Mouse (Mus musculus) MEL (cell line): ENCODE results near the gene Zfp90. TPM values are rescaled to one million over a fixed set of nuclear protein-coding genes. Genes with fewer than 3 reads are reported as not detected.

Experiments
- DNase-seq: peaks from one replicate; pipeline ENCODE4 v3.0.0; 2011; ENCODE audit warnings: low read depth, low spot score
- H3K27ac ChIP-seq: 2 replicates; pipeline ENCODE4 v1.5.1; 2012; ENCODE audit warnings: low read depth, mild to moderate bottlenecking, control low read depth, low read length, moderate library complexity; ENCODE audit not compliant: control insufficient read depth
- H3K27me3 ChIP-seq, 2 experiments: fragments of 150-350 bp in 1 of 2; sonication (generic) in 1 of 2; 2 replicates each; pipeline ENCODE4 v1.6.1; 2012; ENCODE audit warnings: low read length in 2 of 2, mild to moderate bottlenecking in 2 of 2, improper control_type of control experiment in 1 of 2, moderate library complexity in 1 of 2; ENCODE audit not compliant: insufficient read depth in 2 of 2, control insufficient read depth in 1 of 2
- H3K36me3 ChIP-seq, 2 experiments: 2 replicates each; pipeline ENCODE4 v1.6.1; 2012 to 2014; ENCODE audit warnings: low read length in 2 of 2, improper control_type of control experiment in 1 of 2, inconsistent platforms in 1 of 2, mild to moderate bottlenecking in 1 of 2; ENCODE audit not compliant: insufficient read depth in 2 of 2, control insufficient read depth in 1 of 2
- H3K4me1 ChIP-seq, 2 experiments: fragments of 150-350 bp in 1 of 2; sonication (generic) in 1 of 2; 2 replicates each; pipeline ENCODE4 v1.6.1; 2012; ENCODE audit warnings: low read length in 2 of 2, improper control_type of control experiment in 1 of 2, mild to moderate bottlenecking in 1 of 2; ENCODE audit not compliant: insufficient read depth in 2 of 2, control insufficient read depth in 1 of 2
- H3K4me3 ChIP-seq, 2 experiments: fragments of 150-350 bp in 1 of 2; sonication (generic) in 1 of 2; 2 replicates each; pipeline ENCODE4 v1.5.1; 2012; ENCODE audit warnings: low read depth in 2 of 2, low read length in 2 of 2, mild to moderate bottlenecking in 2 of 2, moderate library complexity in 2 of 2, control low read depth in 1 of 2, improper control_type of control experiment in 1 of 2; ENCODE audit not compliant: control insufficient read depth in 1 of 2, insufficient read depth in 1 of 2
- H3K79me2 ChIP-seq: 2 replicates; pipeline ENCODE4 v1.6.1; 2012; ENCODE audit warnings: mild to moderate bottlenecking, low read length, moderate library complexity; ENCODE audit not compliant: control insufficient read depth, poor library complexity, insufficient read depth
- H3K9ac ChIP-seq: 2 replicates; pipeline ENCODE4 v1.6.1; 2012; ENCODE audit warnings: low read depth, mild to moderate bottlenecking, control low read depth, low read length, moderate library complexity; ENCODE audit not compliant: control insufficient read depth, poor library complexity, severe bottlenecking
- H3K9me3 ChIP-seq: fragments of 150-350 bp; sonication (generic); replicated peaks from 2 replicates; pipeline ENCODE4 v1.6.1; 2012; ENCODE audit warnings: mild to moderate bottlenecking, low read length, improper control_type of control experiment, moderate library complexity; ENCODE audit not compliant: insufficient read depth
- BHLHE40 ChIP-seq: IDR thresholded peaks from 2 replicates; pipeline ENCODE4 v1.6.1; 2012; ENCODE audit warnings: low read depth, mild to moderate bottlenecking, inconsistent platforms, low read length, improper control_type of control experiment, borderline replicate concordance
- CHD1 ChIP-seq: IDR thresholded peaks from 2 replicates; pipeline ENCODE4 v1.6.1; 2012; ENCODE audit warnings: low read depth, mild to moderate bottlenecking, inconsistent platforms, low read length, improper control_type of control experiment
- CHD2 ChIP-seq: IDR thresholded peaks from 2 replicates; pipeline ENCODE4 v1.6.1; 2011; ENCODE audit warnings: low read length, improper control_type of control experiment
- CTCF ChIP-seq, 3 experiments: IDR thresholded peaks in 2 of 3; conservative IDR thresholded peaks in 1 of 3; 2 replicates each; pipeline ENCODE4 v1.5.1; 2011 to 2012; ENCODE audit warnings: low read length in 3 of 3, low read depth in 2 of 3, mild to moderate bottlenecking in 2 of 3, improper control_type of control experiment in 1 of 3, inconsistent platforms in 1 of 3, mixed read lengths in 1 of 3, moderate library complexity in 1 of 3; ENCODE audit not compliant: control insufficient read depth in 1 of 3, insufficient read depth in 1 of 3, poor library complexity in 1 of 3, severe bottlenecking in 1 of 3
- ELF1 ChIP-seq: IDR thresholded peaks from 2 replicates; pipeline ENCODE4 v1.6.1; 2014; ENCODE audit warnings: low read depth, mild to moderate bottlenecking, inconsistent platforms, low read length, improper control_type of control experiment, moderate library complexity
- EP300 ChIP-seq, 2 experiments: IDR thresholded peaks; 2 replicates each; pipeline ENCODE4 v1.6.1; 2011; ENCODE audit warnings: improper control_type of control experiment in 2 of 2, low read length in 2 of 2, low read depth in 1 of 2, mild to moderate bottlenecking in 1 of 2
- ETS1 ChIP-seq: IDR thresholded peaks from 2 replicates; pipeline ENCODE4 v1.6.1; 2012; ENCODE audit warnings: low read depth, mild to moderate bottlenecking, inconsistent platforms, low read length, improper control_type of control experiment, moderate library complexity
- GABPA ChIP-seq: IDR thresholded peaks from 2 replicates; pipeline ENCODE4 v1.6.1; 2012; ENCODE audit warnings: low read depth, mild to moderate bottlenecking, inconsistent platforms, low read length, improper control_type of control experiment, moderate library complexity
- GATA1 ChIP-seq: IDR thresholded peaks from 2 replicates; pipeline ENCODE4 v1.6.1; 2011; ENCODE audit warnings: low read depth, low read length, improper control_type of control experiment
- KAT2A ChIP-seq: conservative IDR thresholded peaks from 2 replicates; pipeline ENCODE4 v1.6.1; 2012; ENCODE audit warnings: low read depth, low read length, improper control_type of control experiment, inconsistent platforms
- MAX ChIP-seq: IDR thresholded peaks from 2 replicates; pipeline ENCODE4 v1.6.1; 2011; ENCODE audit warnings: low read length, improper control_type of control experiment
- NELFE ChIP-seq: IDR thresholded peaks from 2 replicates; pipeline ENCODE4 v1.6.1; 2011; ENCODE audit warnings: low read depth, low read length, improper control_type of control experiment
- NRF1 ChIP-seq: IDR thresholded peaks from 2 replicates; pipeline ENCODE4 v1.6.1; 2014; ENCODE audit warnings: low read depth, mild to moderate bottlenecking, inconsistent platforms, low read length, improper control_type of control experiment, moderate library complexity; ENCODE audit not compliant: poor library complexity, insufficient read depth, severe bottlenecking
- POLR2A ChIP-seq, 2 experiments: IDR thresholded peaks; 2 replicates each; pipeline ENCODE4 v1.6.1; 2011 to 2012; ENCODE audit warnings: low read length in 2 of 2, mild to moderate bottlenecking in 2 of 2, control low read depth in 1 of 2, improper control_type of control experiment in 1 of 2, low read depth in 1 of 2, moderate library complexity in 1 of 2; ENCODE audit not compliant: control insufficient read depth in 1 of 2, insufficient read depth in 1 of 2, poor library complexity in 1 of 2
- POLR2AphosphoS2 ChIP-seq: IDR thresholded peaks from 2 replicates; pipeline ENCODE4 v1.6.1; 2011; ENCODE audit warnings: low read length, improper control_type of control experiment
- RAD21 ChIP-seq: IDR thresholded peaks from 2 replicates; pipeline ENCODE4 v1.6.1; 2011; ENCODE audit warnings: mild to moderate bottlenecking, low read depth, low read length, improper control_type of control experiment
- SMC3 ChIP-seq: IDR thresholded peaks from 2 replicates; pipeline ENCODE4 v1.6.1; 2011; ENCODE audit warnings: low read depth, low read length, improper control_type of control experiment
- TAL1 ChIP-seq: IDR thresholded peaks from 2 replicates; pipeline ENCODE4 v1.6.1; 2012; ENCODE audit warnings: mild to moderate bottlenecking, inconsistent platforms, low read length, moderate library complexity, mixed read lengths
- TBP ChIP-seq: IDR thresholded peaks from 2 replicates; pipeline ENCODE4 v1.8.0; 2011; ENCODE audit warnings: low read depth, low read length, improper control_type of control experiment
- TCF12 ChIP-seq: IDR thresholded peaks from 2 replicates; pipeline ENCODE4 v1.6.1; 2014; ENCODE audit warnings: low read depth, mild to moderate bottlenecking, inconsistent platforms, low read length, improper control_type of control experiment, moderate library complexity
- UBTF ChIP-seq: IDR thresholded peaks from 2 replicates; pipeline ENCODE4 v1.6.1; 2012; ENCODE audit warnings: low read depth, mild to moderate bottlenecking, inconsistent platforms, low read length, improper control_type of control experiment, moderate library complexity, borderline replicate concordance; ENCODE audit not compliant: insufficient read depth
- USF1 ChIP-seq: IDR thresholded peaks from 2 replicates; pipeline ENCODE4 v1.6.1; 2014; ENCODE audit warnings: low read depth, mild to moderate bottlenecking, inconsistent platforms, low read length, improper control_type of control experiment, moderate library complexity
- USF2 ChIP-seq, 2 experiments: IDR thresholded peaks; 2 replicates each; pipeline ENCODE4 v1.6.1; 2011 to 2012; ENCODE audit warnings: improper control_type of control experiment in 2 of 2, low read length in 2 of 2, borderline replicate concordance in 1 of 2, inconsistent platforms in 1 of 2, low read depth in 1 of 2, mild to moderate bottlenecking in 1 of 2; ENCODE audit not compliant: insufficient read depth in 1 of 2
- ZC3H11A ChIP-seq: IDR thresholded peaks from 2 replicates; pipeline ENCODE4 v1.6.1; 2012; ENCODE audit warnings: low read depth, mild to moderate bottlenecking, inconsistent platforms, low read length, improper control_type of control experiment
- ZNF384 ChIP-seq: IDR thresholded peaks from 2 replicates; pipeline ENCODE4 v1.6.1; 2012; ENCODE audit warnings: low read depth, mild to moderate bottlenecking, inconsistent platforms, low read length, improper control_type of control experiment
- polyA plus RNA-seq, 2 experiments: library from polyadenylated mRNA; stranded (reverse) in 1 of 2; unstranded in 1 of 2; fragments of >175 nt in 1 of 2; fragments of >200 nt in 1 of 2; gene quantifications; 2 replicates each; pipeline versions ENCODE4 v1.2.1 to v1.2.4; 2012; ENCODE audit warnings: low replicate concordance in 2 of 2, low read depth in 1 of 2; ENCODE audit not compliant: insufficient read length in 2 of 2, insufficient read depth in 1 of 2, missing spikeins in 1 of 2
- total RNA-seq: library from RNA; depleted of rRNA; stranded (reverse); fragments of 300-350 nt; gene quantifications from 2 replicates; pipeline ENCODE4 v1.2.3, GENCODE M21; 2012

Gene Zfp90
- total and polyA plus RNA-seq, 3 experiments: 2.6 to 3.9 TPM; not detected in 1

DNA sequence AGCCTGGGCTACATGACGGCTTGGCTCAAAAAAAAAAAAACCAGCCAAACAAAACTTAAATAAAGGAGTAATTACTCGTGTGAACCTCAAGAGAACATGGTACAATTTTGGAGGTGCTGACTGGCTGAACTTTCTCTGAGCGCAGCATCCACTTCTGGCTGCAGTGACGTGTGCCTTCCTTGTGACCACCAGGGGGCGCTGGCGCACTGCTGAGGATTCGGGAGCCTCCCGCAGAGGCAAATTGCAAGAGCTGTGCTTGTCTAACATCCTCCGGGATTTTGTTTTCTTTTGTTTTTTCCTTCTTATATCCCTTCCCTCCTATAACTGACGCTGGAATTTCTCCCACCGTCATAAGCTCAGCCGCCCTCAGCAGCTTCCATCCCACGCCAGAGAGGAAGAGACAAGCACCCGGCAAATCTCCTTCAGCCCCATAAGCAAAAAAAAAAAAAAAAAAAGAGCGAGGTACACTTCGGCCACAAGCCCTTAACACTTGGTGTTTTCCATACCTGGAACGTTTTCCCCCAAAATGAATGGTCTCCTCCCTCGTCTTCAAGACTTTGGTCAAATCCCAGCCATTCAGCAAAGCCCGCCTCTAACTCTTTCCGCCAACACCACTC, 17.9 kb downstream of the Zfp90 start:
- no peaks in the 10 kb centered on the region for H3K36me3 ChIP-seq
- no peak overlapping the region for H3K9ac ChIP-seq
- no peak overlapping the region for H3K4me3 ChIP-seq
- DNase-seq: peak; percentile 81
- H3K79me2 ChIP-seq: no peaks in the 10 kb centered on the region
- H3K4me1 ChIP-seq: no peaks in the 10 kb centered on the region
- no peaks in the 10 kb centered on the region; a peak in 1 of 4 replicates for H3K27me3 ChIP-seq
- H3K9me3 ChIP-seq: no peaks in the 10 kb centered on the region
- TF ChIP-seq CTCF (IDR thresholded peaks at IDR 0.05 in 2 of 3, conservative IDR thresholded peaks at IDR 0.05 in 1 of 3; ENCODE audit: control insufficient read depth in 1 of 3, insufficient read depth in 1 of 3, low read depth in 2 of 3, low read length in 3 of 3, poor library complexity in 1 of 3, severe bottlenecking in 1 of 3): peak; percentile 88 to 97 (median 90)
- TF ChIP-seq ZNF384: peak; percentile 68
- TF ChIP-seq SMC3: peak; percentile 82
- TF ChIP-seq ZC3H11A: peak; percentile 68
- peak; percentile 88 for TF ChIP-seq RAD21
- TF ChIP-seq UBTF: no peak
- TF ChIP-seq ETS1: no peak
- H3K27ac ChIP-seq: no peak overlapping the region

GRCm38 (mm10) chr8:106433667-106434066, 18.5 kb downstream of the Zfp90 start:
- DNase-seq: no peak
- Histone ChIP-seq H3K79me2 (no peaks in the 10 kb centered on the region), H3K27ac (no peak overlapping the region), H3K4me3 (no peak overlapping the region), H3K4me1 (no peaks in the 10 kb centered on the region), H3K36me3 (no peaks in the 10 kb centered on the region), H3K9ac (no peak overlapping the region), H3K27me3 (no peaks in the 10 kb centered on the region; a peak in 1 of 4 replicates), H3K9me3 (no peaks in the 10 kb centered on the region)
- TF ChIP-seq POLR2AphosphoS2 (no peak), RAD21 (no peak), TAL1 (no peak), USF1 (no peak), EP300 (IDR thresholded peaks at IDR 0.05; ENCODE audit: low read depth in 1 of 2, low read length in 2 of 2) (no peak), CHD2 (no peak), NELFE (no peak)

DNA sequence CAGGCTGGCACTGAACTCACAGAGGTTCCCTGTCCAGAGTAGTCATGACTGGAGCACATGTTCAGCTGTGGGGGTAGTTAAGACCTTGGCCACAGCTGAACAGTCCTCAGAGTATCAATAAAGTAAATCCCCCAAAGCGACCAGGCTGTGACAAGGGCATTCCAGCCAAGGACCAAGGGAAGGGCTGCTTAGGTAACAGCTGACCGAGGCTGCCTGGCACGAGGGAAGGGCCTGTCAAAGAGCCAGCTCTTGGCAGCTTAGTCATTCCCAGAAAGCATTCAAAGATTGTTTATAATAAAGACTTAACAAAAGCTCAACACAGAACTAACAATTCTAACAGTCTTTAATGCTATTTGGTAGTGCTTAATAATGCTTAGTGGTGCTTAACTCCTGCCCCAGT, 22.7 kb downstream of the Zfp90 start:
- no peaks in the 10 kb centered on the region for H3K4me1 ChIP-seq
- H3K9me3 ChIP-seq: no peaks in the 10 kb centered on the region
- no peaks in the 10 kb centered on the region for H3K27me3 ChIP-seq
- no peak overlapping the region for H3K27ac ChIP-seq
- no peak overlapping the region for H3K9ac ChIP-seq
- no peaks in the 10 kb centered on the region for H3K36me3 ChIP-seq
- H3K79me2 ChIP-seq: no peaks in the 10 kb centered on the region
- DNase-seq: no peak
- TF ChIP-seq TAL1: no peak
- no peak for TF ChIP-seq USF2 (IDR thresholded peaks at IDR 0.05; ENCODE audit: borderline replicate concordance in 1 of 2, insufficient read depth in 1 of 2, low read depth in 1 of 2, low read length in 2 of 2)
- TF ChIP-seq UBTF: no peak
- no peak for TF ChIP-seq NELFE
- no peak for TF ChIP-seq SMC3
- TF ChIP-seq NRF1: no peak
- TF ChIP-seq CTCF (IDR thresholded peaks at IDR 0.05 in 2 of 3, conservative IDR thresholded peaks at IDR 0.05 in 1 of 3; ENCODE audit: control insufficient read depth in 1 of 3, insufficient read depth in 1 of 3, low read depth in 2 of 3, low read length in 3 of 3, poor library complexity in 1 of 3, severe bottlenecking in 1 of 3): no peak
- no peak for TF ChIP-seq POLR2A (IDR thresholded peaks at IDR 0.05; ENCODE audit: control insufficient read depth in 1 of 2, insufficient read depth in 1 of 2, low read depth in 1 of 2, low read length in 2 of 2, poor library complexity in 1 of 2)
- no peak for TF ChIP-seq GABPA
- TF ChIP-seq TCF12: no peak
- no peak for TF ChIP-seq ELF1
- no peak for TF ChIP-seq POLR2AphosphoS2
- TF ChIP-seq TBP: no peak
- TF ChIP-seq GATA1: no peak
- TF ChIP-seq CHD1: no peak
- no peak for TF ChIP-seq KAT2A
- TF ChIP-seq MAX: no peak
- no peak for TF ChIP-seq BHLHE40
- no peak overlapping the region for H3K4me3 ChIP-seq
